Mouse (Mus musculus): ENCODE measurements at regions not wholly inside any gene's neighbourhood (a gene's known extent, or its start where the extent isn't known, plus 50 kb on each side); places are given as distances from the start of the nearest gene placed in this dataset.
"Not testable (repeated sequence)": the region's sequence is repeated elsewhere in the genome, so short reads cannot be mapped to it uniquely, and the experiment has no call there.

DNA sequence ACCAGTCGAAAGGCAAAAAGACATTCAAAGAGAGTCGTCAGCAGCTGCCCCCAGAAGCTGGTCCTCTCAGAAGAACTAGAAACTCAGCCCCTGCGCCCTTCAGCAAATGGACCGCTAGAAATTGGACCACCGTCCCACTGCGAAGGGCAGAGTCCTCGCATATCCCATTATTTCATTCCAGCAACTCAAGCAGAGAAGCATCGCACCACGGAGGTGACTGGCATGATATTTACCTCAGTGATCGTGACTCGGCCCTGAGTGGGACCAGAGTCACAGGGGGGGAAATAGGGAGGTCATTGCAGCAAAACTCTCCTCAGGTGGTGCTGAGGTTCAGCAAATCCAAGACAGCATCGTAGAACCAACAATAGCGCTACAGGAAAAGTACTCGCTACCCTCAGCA, 105.7 kb upstream of the Nt5e start:
- no peak for DNase-seq (ENCODE audit: low read depth, low spot score)

DNA sequence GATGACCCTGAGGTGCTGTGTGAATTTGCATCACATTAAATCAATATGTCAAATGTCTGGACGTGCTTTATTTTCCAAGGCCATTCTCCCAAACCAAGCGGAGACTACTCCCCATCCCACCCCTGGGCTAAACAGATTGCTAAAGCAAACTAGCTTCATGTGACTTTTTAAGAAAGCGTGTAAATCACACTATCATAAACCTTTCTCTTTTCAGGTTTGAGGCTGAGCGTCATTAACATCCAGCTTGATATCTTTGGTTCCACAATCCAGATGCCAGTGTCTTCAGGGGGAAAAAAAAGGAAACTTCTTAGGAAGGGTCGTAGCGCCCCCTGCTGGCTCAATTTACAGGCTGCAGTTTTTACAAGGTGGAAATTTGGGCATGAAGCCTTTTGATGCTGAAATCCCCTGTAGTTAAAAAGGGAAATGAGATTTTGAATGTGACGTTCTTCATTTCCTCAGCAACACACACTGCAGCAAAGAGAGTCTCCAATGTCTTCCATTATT, 105.1 kb upstream of the Nt5e start:
- DNase-seq (ENCODE audit: low read depth, low spot score), result peak; percentile 70

DNA sequence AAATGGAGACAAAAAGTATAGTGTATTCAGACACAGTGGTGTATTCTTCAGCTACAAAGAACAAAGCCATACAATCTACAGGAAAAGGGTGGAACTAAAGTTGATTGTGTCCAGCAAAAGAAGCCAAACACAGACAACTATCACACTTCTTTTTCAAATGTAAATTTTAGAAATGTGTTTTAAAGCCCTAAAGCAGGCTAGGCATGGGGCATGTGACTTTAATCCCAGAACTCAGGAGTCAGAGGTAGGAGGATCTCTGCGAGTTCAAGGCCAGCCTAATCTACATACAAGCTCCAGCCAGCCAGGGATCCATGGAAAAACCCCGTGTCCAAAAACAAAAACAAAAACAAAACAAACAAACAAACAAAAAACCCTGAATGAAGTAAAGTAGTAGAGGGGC, 89.9 kb upstream of the Nt5e start:
- no peak for DNase-seq (ENCODE audit: low read depth, low spot score)

DNA sequence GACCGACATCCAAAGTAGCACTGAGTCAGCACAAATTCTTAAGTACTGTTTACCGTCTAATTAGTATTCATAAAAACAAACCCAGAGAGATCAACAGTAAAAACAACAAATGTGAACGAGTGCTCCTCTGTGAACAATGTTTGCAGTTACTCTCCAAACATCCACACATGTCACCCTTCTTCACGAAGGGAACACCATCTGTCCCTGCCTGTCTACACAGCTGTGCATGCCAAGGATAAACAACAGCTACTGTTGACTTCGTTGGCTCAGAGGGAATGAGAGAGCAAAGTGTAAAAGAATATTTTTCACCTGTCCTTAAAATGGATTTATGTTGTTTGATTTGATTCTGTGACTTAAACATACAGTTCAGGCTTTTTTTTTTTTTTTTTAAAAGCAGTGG, 88.7 kb upstream of the Nt5e start:
- peak; percentile 20 for DNase-seq (ENCODE audit: low read depth, low spot score)

DNA sequence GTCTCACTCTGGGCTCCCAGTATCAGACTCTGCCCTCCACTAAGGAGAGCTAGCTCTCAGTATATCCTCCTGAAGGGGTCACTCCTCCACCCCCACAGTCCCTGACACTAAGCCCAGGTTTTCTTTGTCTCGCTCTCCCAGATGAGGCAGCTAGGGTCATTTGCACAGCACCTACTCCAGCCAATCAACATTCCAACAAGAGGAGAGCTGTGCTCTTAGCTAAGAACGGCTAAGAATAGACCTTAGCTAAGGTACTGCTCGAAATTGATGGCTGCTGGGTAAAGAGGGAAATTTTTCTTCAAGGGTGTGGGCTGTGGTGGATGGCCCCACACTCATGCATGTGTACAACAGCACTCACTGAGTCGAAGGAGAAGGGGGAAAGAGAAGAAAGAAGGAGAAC, 86.3 kb upstream of the Nt5e start:
- no peak for DNase-seq (ENCODE audit: low read depth, low spot score)

DNA sequence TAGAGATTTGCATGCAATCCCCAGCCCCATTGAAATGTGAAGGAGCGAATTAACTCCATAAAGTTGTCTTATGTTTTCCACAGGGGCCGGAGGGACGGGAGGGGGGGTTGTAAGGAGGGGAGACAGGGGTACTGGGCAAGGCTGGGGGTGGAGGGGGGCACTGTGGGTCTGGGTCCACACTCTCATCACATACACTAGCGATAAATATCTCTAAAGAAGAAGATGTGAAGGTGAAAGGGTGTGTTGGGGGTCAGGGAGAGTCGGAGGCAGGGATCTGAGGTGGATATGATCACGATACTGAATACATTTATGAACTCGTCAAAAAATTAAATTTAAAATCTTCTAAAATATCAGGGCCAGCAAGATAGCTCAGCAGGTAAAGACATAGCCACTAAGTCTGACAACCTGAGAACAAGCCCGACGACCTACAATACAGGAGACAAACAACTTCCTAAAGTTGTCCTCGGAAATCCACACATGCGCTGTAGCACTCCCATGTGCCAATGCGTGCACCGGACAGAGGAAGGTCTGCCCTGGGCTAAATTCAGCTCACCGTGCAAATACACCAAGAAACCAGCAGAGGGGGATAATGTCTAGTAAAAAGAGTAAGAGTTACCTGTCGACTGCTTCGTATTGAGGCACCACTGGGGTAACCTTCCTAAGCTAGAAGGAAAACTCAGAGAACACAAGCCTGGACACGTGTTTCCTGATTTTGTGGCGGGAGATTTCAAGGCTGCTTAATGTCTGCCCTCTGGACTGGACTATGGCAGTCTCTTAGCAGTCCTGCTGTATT, 85.6 kb upstream of the Nt5e start:
- peak; percentile 85 for DNase-seq (ENCODE audit: low read depth, low spot score)

DNA sequence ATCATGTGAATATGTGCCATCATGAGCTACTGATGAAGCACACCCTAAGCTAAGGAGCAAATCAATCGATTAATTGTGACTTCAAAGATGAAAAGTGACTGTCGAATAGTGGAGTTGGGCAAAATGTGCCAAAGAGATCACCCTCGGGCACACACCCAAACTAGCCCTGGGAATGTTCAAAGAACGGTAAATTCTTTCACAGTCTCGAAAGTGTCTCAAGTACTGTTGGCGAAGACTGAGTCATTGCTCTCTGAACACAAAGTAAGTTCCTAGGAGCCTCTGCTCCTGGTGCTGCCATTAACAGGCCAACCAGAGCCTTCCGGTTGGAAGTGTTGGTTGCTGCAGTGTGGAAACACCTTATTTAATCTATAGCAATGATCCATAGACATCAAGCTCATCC, 84.5 kb upstream of the Nt5e start:
- DNase-seq (ENCODE audit: low read depth, low spot score), result no peak

DNA sequence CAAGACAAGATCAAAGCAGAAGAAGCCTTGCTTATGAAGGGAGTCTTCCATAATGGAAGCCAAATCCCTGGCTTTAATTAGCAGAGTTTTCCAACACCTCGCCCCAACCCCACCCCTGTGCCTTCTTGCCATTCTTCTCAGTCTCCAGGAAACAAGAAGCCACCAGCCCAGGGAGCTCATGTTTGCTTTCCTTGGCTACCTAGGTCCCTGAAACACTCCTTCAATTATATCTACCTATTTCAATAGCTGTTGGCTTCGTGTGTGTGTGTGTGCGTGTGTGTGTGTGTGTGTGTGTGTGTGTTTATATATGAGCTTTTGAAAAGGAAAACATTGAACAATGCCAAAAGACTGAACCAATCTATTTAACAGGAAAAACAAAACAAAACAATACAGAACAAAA, 82.5 kb upstream of the Nt5e start:
- DNase-seq (ENCODE audit: low read depth, low spot score), result no peak

DNA sequence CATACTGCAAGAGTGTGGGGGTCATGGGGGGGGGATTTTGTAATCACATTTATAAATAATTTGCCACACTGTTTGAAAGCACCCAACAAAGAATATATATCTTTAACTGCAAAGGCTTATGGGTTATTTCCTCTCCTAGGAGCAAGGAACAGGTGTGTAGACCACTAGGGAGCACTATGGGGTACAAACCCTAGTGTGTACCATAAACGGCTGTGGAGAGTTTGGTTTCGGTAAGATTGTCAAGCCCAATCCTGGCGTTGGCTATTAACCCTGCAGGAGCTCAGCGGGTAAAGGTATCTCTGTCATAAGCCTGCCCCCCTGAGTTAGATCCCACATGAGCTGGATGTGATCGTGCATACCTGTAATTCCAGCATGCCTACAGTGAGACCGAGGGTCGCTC, 71.0 kb upstream of the Nt5e start:
- DNase-seq (ENCODE audit: low read depth, low spot score), result no peak

DNA sequence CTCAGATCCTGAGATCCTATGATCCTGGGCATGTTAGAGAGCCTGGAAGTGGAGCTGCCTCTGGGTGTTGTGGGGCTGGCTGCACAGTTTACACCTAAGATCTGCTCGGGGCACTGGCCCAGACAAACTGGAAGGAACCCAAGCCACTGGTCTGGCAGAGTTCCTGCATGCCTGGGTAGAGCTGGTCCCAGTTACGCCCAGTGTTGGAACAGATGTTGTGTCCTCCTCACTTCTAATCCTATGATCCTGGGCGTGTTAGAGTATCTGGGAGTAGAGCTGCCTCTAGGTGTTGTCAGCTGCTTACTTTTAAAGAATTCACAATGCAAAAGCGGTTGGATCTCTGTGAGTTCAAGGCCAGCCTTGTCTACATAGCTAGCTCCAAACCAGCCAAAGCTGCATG, 67.4 kb upstream of the Nt5e start:
- DNase-seq (ENCODE audit: low read depth, low spot score), result no peak

DNA sequence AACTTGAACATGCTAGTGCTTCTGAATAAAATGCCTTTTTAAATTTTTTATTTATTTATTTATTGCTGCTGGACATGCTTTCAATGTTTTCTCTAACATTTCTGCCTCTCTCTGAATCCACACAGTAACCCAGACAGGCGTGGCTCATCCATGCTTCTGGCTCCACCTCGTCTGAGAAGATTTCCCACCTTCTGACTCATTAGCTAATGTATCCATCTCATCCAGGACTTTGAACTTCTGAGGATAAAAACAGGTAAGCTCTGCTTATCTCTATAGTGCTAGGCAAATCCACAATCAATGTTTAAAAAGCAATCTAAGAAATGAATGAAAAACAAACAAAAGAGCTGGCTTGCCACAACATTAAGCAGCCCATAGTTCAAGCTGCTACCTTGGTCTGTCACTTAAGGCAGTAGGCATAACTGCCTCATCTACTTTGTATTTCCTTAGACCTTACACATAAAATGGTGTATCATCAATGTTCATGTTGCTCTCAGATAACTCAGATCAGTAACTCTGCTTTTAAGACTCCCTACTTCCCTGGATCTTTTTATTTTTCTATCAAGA, 66.8 kb upstream of the Nt5e start:
- DNase-seq (ENCODE audit: low read depth, low spot score), result no peak

DNA sequence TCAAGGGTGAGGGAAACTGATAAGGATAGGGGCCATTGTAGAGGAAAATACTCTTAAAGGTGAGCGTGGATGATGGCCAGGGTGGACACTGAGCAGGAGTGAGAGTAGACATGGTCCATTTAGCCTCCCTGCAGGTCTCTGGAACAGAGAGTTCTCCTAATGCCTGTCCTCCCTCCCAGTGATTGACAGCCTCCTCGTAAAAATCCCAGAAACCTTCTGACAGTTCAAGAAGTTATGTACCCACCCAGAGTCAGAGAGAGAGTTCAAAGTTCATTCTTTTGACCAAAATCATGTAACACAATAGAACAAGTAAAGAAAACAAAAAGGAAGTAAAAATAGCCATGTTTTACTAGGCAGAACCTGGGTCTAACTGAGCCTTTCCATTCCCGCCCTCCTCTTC, 64.5 kb upstream of the Nt5e start:
- DNase-seq (ENCODE audit: low read depth, low spot score), result no peak

DNA sequence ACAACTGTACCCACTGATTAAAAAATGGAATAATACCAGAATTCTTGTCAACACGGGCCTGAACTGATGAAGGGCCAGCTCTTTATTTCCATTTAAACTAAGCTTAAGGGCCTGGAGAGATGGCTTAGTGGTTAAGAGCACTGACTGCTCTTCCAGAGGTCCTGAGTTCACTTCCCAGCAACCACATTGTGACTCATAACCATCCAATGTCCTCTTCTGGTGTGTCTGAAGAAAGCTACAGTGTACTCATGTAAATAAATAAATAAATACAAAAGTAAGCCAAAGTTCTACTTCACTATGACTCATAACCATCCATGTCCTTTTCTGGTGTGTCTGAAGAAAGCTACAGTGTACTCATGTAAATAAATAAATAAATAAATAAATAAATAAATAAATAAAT, 60.7 kb upstream of the Nt5e start:
- DNase-seq (ENCODE audit: low read depth, low spot score), result not testable (repeated sequence)

DNA sequence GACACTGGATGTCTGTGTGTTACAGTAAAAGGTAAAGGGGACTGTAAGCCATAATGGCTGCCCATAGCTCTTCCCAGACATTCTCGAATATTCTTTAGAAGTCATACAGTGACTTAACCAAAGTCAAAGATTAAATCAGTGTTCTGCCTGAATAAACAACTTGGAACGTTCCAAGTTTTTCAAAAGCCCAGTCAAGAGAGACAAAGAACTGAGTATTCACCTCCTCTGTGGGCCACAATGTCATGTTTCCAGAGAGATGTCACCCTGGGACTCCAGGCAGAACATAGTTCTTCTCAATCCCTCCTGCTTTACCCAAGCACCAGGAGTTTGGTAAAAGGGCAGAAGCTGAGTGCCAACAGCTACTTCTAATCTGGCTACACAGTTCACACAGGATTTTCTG, 58.2 kb upstream of the Nt5e start:
- DNase-seq (ENCODE audit: low read depth, low spot score), result no peak

DNA sequence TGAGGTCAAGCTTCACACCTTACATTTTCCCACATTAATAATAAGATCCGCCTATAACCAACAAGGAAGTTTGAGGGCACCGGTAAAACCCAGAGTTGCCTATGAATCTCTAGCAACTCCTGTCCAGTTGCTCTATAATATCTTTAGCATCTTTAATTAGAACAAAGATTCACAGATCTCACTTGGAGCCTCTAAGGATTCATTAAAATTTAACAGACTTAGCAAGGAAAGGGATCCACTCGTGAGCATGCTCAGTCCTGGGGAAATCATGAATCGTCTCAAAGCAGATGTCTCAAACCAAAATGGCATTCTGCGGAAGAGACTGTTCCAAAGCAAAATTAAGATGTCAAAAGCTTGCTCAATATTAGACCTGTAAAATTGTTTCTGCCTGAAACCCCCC, 57.8 kb upstream of the Nt5e start:
- DNase-seq (ENCODE audit: low read depth, low spot score), result no peak

DNA sequence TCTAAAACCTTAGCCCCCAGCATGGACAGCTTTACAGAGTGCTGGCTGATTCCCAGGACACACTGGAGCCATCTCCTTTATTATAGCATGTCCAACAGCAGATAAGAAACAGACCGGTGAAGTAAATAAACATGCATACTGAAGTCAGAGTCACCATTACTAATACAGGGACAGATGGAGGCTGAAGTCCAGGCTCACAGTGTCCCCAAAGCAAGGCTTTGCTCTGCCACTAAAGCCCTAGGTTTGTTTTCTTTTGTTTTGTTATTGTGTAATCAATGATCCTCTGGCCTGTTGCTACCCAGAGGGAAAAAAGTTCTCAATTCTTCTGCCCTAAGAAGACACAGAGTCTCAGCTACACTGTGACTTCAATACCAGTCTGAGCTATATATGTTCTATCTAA, 56.2 kb upstream of the Nt5e start:
- DNase-seq (ENCODE audit: low read depth, low spot score), result no peak

DNA sequence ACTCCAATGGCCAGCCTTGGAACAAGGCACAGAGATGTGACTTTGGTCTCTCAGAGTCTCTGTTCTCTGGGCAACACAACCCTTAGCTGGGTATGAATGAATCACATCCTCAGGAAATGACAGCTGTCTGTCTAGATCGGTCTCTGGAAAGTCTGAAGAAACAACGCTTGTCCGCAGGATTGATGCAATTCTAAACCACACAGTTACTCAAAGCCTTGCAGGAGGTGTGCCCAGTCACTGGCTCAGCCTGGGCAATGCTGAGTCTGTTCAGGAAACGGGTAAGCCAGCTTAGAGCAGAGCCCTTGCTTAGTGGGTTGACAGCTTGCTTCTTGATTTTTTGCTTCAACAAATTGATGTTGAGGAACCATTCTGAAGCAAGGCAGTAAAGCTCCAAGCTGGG, 53.7 kb upstream of the Nt5e start:
- no peak for DNase-seq (ENCODE audit: low read depth, low spot score)

DNA sequence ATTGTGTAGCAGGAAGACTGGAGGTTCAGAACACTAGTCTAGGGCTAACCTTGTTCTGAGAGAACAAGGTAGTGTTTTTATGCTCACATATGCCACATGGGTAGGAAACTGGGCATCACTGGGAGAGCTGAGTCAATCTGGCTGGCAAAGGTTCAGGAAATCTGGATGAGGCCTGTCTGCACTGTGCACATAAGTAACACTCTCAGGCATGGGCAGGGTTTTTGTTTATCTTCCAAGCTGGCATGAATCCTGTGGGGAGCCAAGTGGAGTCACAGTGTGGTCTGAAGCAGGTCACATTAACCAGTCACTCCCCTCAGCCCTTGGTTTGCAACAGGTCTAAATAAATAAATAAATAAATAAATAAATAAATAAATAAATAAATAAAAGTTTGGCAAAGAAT, 53.0 kb upstream of the Nt5e start:
- peak; percentile 76 for DNase-seq (ENCODE audit: low read depth, low spot score)

DNA sequence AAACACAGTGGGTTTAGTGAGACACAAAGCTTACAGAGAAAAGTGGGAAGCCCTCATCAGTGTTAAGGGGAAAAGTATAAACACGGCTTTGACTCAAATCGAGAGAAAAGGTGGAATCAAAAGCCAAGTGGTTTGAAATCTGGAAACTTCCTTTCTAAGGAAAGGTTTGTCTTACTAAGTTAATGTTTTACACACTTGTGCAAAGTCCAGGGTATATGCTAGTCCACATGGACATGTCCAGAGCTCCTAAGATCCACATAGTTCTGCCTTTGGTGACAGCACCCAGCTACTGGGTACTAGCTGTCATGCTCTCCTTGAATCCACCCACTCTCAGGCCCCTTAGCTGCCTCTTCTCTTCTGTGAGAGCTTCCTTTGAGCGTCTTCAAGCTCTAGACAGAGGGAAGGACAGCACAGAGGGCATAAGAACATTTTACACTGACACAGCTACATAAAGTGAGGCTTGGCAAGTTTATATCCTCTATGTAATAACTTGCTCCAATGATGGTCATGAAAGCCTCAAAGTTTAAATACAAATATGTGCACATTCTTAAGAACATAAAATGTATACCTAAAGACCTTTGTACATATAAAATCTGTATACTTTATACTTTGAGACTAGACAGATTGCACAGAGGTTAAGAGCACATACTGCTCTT, 52.2 kb upstream of the Nt5e start:
- DNase-seq (ENCODE audit: low read depth, low spot score), result no peak

DNA sequence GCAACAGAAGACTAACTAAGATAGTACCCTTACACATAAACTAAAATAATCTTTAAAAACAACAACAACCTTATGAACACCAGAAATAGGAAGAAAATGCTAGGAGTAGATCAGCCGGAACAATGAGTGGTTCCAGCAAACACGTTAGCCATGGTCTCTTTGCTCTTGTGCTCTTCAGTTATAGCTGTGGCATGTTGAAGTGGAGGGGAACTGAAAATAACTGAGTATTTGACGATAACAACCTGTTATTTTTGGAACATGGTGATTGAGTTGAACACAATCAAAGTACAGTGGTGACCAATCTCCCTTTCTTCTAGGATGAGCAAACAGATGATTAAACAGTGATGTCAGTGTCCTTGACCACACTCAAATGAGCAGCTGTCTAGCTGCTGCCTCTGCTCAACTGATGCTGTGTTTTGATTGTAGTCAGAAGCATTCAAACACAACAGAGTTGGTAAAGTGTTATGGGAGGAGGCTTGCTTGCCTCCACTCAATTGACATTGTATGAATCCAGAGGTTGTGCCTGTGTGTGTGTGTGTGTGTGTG, 50.9 kb upstream of the Nt5e start:
- no peak for DNase-seq (ENCODE audit: low read depth, low spot score)

DNA sequence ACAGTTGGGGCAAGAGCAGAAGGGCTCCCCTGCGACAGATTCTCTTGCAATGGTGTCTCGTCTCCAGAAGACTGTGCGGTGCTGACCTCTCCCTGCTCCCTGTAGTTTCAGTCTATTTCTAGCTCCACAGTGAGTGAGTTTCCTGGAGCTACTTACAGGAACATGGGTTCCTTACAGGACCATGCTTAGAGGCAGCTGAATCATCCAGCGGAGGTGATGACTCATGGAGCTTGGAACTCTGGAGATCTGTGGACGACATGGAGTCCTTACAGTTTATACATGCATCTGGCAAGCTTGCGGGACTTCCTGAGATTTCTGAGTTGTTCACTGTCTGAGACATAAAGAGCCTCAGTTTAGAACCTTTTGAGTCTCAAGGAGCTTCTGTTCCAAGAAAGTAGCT, 50.0 kb upstream of the Nt5e start:
- DNase-seq (ENCODE audit: low read depth, low spot score), result peak; percentile 65

Data from brain, adult 2 months (tissue).